10 mouse cellular contexts compared by ENCODE assay signal in the genomic region with DNA sequence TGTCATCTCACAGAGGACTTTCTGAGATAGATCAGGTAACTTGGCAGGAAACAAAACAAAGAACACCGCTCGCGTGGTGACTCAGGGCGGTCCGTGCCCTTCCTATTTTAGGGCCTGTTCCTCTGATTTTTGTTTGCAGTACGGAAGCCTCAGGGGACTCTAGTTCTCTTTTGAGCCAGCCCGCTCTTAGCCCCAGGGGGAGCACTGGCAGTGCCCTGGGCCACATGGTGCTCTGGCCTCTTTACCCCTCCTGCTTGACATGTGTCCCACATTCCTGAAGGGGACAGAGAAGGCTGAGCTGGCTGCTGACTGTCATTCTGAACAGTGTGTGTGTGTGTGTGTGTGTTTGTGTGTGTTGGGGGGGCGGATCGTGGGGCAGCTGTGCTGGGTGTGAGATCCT. TPM values are rescaled to one million over a fixed set of nuclear protein-coding genes. Genes with fewer than 3 reads are reported as not detected.
DNase-seq lines count a peak whose midpoint lies in the region; ATAC-seq and TF ChIP-seq lines count a peak whose summit lies in the region.
"Had no signal": no experiment of that assay in that cellular context is flagged by ENCODE, and none has a peak within 500 bp of the region (broad histone marks: within the 10 kb centered on the region; RNA-seq: fewer than 3 reads in every experiment).

No protein-coding gene starts in this region.

- TF ChIP-seq CTCF in CH12.LX (conservative IDR thresholded peaks at IDR 0.05 in 1 of 2, IDR thresholded peaks at IDR 0.05 in 1 of 2; ENCODE audit: low read depth in 2 of 2, low read length in 2 of 2), result peak in 1 of 2 experiments; percentile 21; a peak in 1 of 4 replicates

- no peaks in the 10 kb centered on the region for H3K9me3 ChIP-seq in kidney, embryonic 16.5 days (ENCODE audit: low read length)
- no peaks in the 10 kb centered on the region for H3K9me3 ChIP-seq in CH12.LX (replicated peaks; ENCODE audit: low read length)
- no peaks in the 10 kb centered on the region for H3K9me3 ChIP-seq in embryonic facial prominence, embryonic 11.5 days (replicated peaks; ENCODE audit: control insufficient read depth, low read length)

- TF ChIP-seq EP300 in CH12.LX (IDR thresholded peaks at IDR 0.05; ENCODE audit: low read length), result no peak; the same call in none of the 2 replicates

- no peak for DNase-seq in kidney, adult 18-20 months
- DNase-seq in CH12.LX (ENCODE audit: extremely low read depth), result peak; percentile 84
- DNase-seq in embryonic facial prominence, embryonic 11.5 days (ENCODE audit: low spot score), result no peak
- DNase-seq in left cerebral cortex, adult 18-20 months (ENCODE audit: low spot score in 2 of 2), result no peak
- no peak for DNase-seq in frontal cortex, postnatal 10 days (ENCODE audit: low spot score in 2 of 2)
- DNase-seq: adrenal gland, adult 8-10 months had no signal

- TF ChIP-seq RAD21 in CH12.LX (IDR thresholded peaks at IDR 0.05; ENCODE audit: low read depth, low read length), result peak; percentile 4

- no peaks in the 10 kb centered on the region for H3K36me3 ChIP-seq in kidney, embryonic 16.5 days (ENCODE audit: insufficient read depth, low read length)
- peaks cover 0 to 17% of the 10 kb centered on the region in 2 experiments for H3K36me3 ChIP-seq in CH12.LX (replicated peaks in 1 of 2; ENCODE audit: control insufficient read depth in 1 of 2, insufficient read depth in 1 of 2, low read length in 1 of 2)
- H3K36me3 ChIP-seq in embryonic facial prominence, embryonic 11.5 days (replicated peaks; ENCODE audit: control insufficient read depth, insufficient read depth, low read depth, low read length), result no peaks in the 10 kb centered on the region

- in situ Hi-C loops in CH12.LX (cut with MboI; ENCODE audit: low pct_ligation_motif_present, low pct_unique_long_range_greater_than_20kb, low sequenced_read_pairs), result loop anchor here (5.0 kb wide), 1 partner anchor 39 kb away; no protein-coding TSS in a partner anchor

- H3K27ac ChIP-seq in kidney, embryonic 16.5 days (ENCODE audit: low read length), result no peak overlapping the region
- H3K27ac ChIP-seq in CH12.LX (ENCODE audit: insufficient read depth, low read depth), result peak overlapping the region; percentile 88
- H3K27ac ChIP-seq in embryonic facial prominence, embryonic 11.5 days (replicated peaks; ENCODE audit: low read depth, low read length), result no peak overlapping the region

- no peak overlapping the region for H3K9ac ChIP-seq in kidney, embryonic 16.5 days (replicated peaks; ENCODE audit: low read length)
- H3K9ac ChIP-seq in CH12.LX (ENCODE audit: insufficient read depth, low read depth), result peak overlapping the region; percentile 24; the same call in 1 of the 2 replicates
- peak overlapping the region; percentile 18; the same call in 1 of the 2 replicates for H3K9ac ChIP-seq in embryonic facial prominence, embryonic 11.5 days (replicated peaks; ENCODE audit: low read length)

- 41% methylated on average over 9 of the region's 9 CpGs for WGBS in kidney, embryonic 16.5 days
- WGBS in embryonic facial prominence, embryonic 11.5 days, result 35% methylated on average over 9 of the region's 9 CpGs

- dilution Hi-C loops in CH12.LX (cut with MboI; ENCODE audit: extremely low pct_ligation_motif_present, extremely low pct_unique_long_range_greater_than_20kb, low sequenced_read_pairs), result no loop called here

- peaks cover 15% of the 10 kb centered on the region for H3K79me2 ChIP-seq in CH12.LX (replicated peaks; ENCODE audit: control insufficient read depth, extremely low read depth, insufficient read depth, poor library complexity, severe bottlenecking)

- no peak overlapping the region for H3K4me2 ChIP-seq in kidney, embryonic 16.5 days (replicated peaks; ENCODE audit: low read depth, low read length)
- peak overlapping the region; percentile 85 for H3K4me2 ChIP-seq in CH12.LX (ENCODE audit: insufficient read depth, low read depth, poor library complexity, severe bottlenecking)
- H3K4me2 ChIP-seq in embryonic facial prominence, embryonic 11.5 days (ENCODE audit: low read depth, low read length), result no peak overlapping the region

- H3K4me1 ChIP-seq in kidney, embryonic 16.5 days (ENCODE audit: insufficient read depth, low read length), result peaks cover 62% of the 10 kb centered on the region
- peaks cover 52 to 96% of the 10 kb centered on the region in 2 experiments for H3K4me1 ChIP-seq in CH12.LX (ENCODE audit: control insufficient read depth in 1 of 2, insufficient read depth in 2 of 2)
- peaks cover 7% of the 10 kb centered on the region; the same call in 1 of the 2 replicates for H3K4me1 ChIP-seq in embryonic facial prominence, embryonic 11.5 days (ENCODE audit: control insufficient read depth, insufficient read depth, low read length)

- ATAC-seq in kidney, embryonic 16.5 days (ENCODE audit: low FRiP score, low TSS enrichment), result peak; percentile 47; the same call in 1 of the 2 replicates
- ATAC-seq in embryonic facial prominence, embryonic 11.5 days (replicated peaks; ENCODE audit: insufficient number of reproducible peaks, low FRiP score, low TSS enrichment, low read depth), result 0 out of 2 replicates have a peak, but pooled peaks have one; percentile 19
- ATAC-seq in megakaryocyte, adult 5-6 weeks (ENCODE audit: poor library complexity, severe bottlenecking), result peak; percentile 50

- no peak for TF ChIP-seq POLR2A in CH12.LX (IDR thresholded peaks at IDR 0.05; ENCODE audit: low read depth, low read length)

- H3K4me3 ChIP-seq in kidney, embryonic 16.5 days (ENCODE audit: low read length), result no peak overlapping the region
- H3K4me3 ChIP-seq in CH12.LX (replicated peaks in 1 of 3; ENCODE audit: low read depth in 2 of 3, low read length in 2 of 3, poor library complexity in 1 of 3), result no peak overlapping the region
- H3K4me3 ChIP-seq in embryonic facial prominence, embryonic 11.5 days (ENCODE audit: low read depth, low read length), result no peak overlapping the region
- H3K4me3 ChIP-seq: erythroblast, embryonic 14.5 days; myocyte had no signal

- H3K27me3 ChIP-seq in kidney, embryonic 16.5 days (ENCODE audit: insufficient read depth, low read length), result no peaks in the 10 kb centered on the region
- no peaks in the 10 kb centered on the region for H3K27me3 ChIP-seq in CH12.LX (replicated peaks)
- H3K27me3 ChIP-seq in embryonic facial prominence, embryonic 11.5 days (ENCODE audit: control insufficient read depth, insufficient read depth, low read length), result no peaks in the 10 kb centered on the region

TF ChIP-seq in CH12.LX, 34 proteins besides CTCF, POLR2A, EP300 and RAD21 (continues in another document):
- no peak for TF ChIP-seq E2F4 (IDR thresholded peaks at IDR 0.05; ENCODE audit: insufficient replicate concordance, low read depth, low read length)
- TF ChIP-seq NELFE (IDR thresholded peaks at IDR 0.05; ENCODE audit: low read depth, low read length), result no peak; the same call in 1 of the 2 replicates
- TF ChIP-seq UBTF (IDR thresholded peaks at IDR 0.05; ENCODE audit: low read depth, low read length), result no peak
- TF ChIP-seq SMC3 (IDR thresholded peaks at IDR 0.05; ENCODE audit: low read depth, low read length), result peak; percentile 16; the same call in 1 of the 2 replicates
- TF ChIP-seq ZMIZ1 (IDR thresholded peaks at IDR 0.05; ENCODE audit: low read depth, low read length), result peak; percentile 30; the same call in 1 of the 2 replicates
- TF ChIP-seq JUN (IDR thresholded peaks at IDR 0.05; ENCODE audit: insufficient read depth, low read depth, low read length), result peak; percentile 46; the same call in 1 of the 2 replicates
- TF ChIP-seq MYC (IDR thresholded peaks at IDR 0.05; ENCODE audit: low read depth, low read length), result peak; percentile 90
- TF ChIP-seq BHLHE40 (IDR thresholded peaks at IDR 0.05; ENCODE audit: low read depth, low read length), result peak; percentile 89
- peak; percentile 35; the same call in 1 of the 2 replicates for TF ChIP-seq MAFK (IDR thresholded peaks at IDR 0.05; ENCODE audit: insufficient replicate concordance, low read length)
- TF ChIP-seq JUND (conservative IDR thresholded peaks at IDR 0.05; ENCODE audit: low read depth, low read length), result no peak
- TF ChIP-seq IRF4 (IDR thresholded peaks at IDR 0.05; ENCODE audit: low read depth, low read length), result peak; percentile 92
- peak; percentile 88 for TF ChIP-seq MAX (IDR thresholded peaks at IDR 0.05; ENCODE audit: low read length)
- TF ChIP-seq USF1 (IDR thresholded peaks at IDR 0.05; ENCODE audit: low read depth, low read length), result peak; percentile 21
- TF ChIP-seq HCFC1 (IDR thresholded peaks at IDR 0.05; ENCODE audit: low read depth, low read length), result peak; percentile 32; the same call in 1 of the 2 replicates
- TF ChIP-seq ZC3H11A (IDR thresholded peaks at IDR 0.05; ENCODE audit: low read depth, low read length), result no peak
- TF ChIP-seq PAX5 (IDR thresholded peaks at IDR 0.05; ENCODE audit: low read length), result no peak
- TF ChIP-seq POLR2AphosphoS2 (IDR thresholded peaks at IDR 0.05; ENCODE audit: low read depth, low read length), result no peak
- TF ChIP-seq ELF1 (IDR thresholded peaks at IDR 0.05; ENCODE audit: low read depth, low read length), result peak; percentile 72
- peak; percentile 95 for TF ChIP-seq MEF2A (IDR thresholded peaks at IDR 0.05; ENCODE audit: borderline replicate concordance, low read depth, low read length)
- TF ChIP-seq CHD1 (IDR thresholded peaks at IDR 0.05; ENCODE audit: low read depth, low read length), result peak; percentile 27; the same call in 1 of the 2 replicates
- peak; percentile 93 for TF ChIP-seq MXI1 (IDR thresholded peaks at IDR 0.05; ENCODE audit: low read depth, low read length)
- peak; percentile 69; the same call in 1 of the 2 replicates for TF ChIP-seq TCF12 (IDR thresholded peaks at IDR 0.05; ENCODE audit: low read depth, low read length)
- TF ChIP-seq ZNF384 (IDR thresholded peaks at IDR 0.05; ENCODE audit: low read depth, low read length), result no peak
- TF ChIP-seq USF2 (conservative IDR thresholded peaks at IDR 0.05; ENCODE audit: low read depth, low read length), result no peak
- TF ChIP-seq TBP (conservative IDR thresholded peaks at IDR 0.05; ENCODE audit: low read depth, low read length), result no peak
- TF ChIP-seq ETS1 (conservative IDR thresholded peaks at IDR 0.05; ENCODE audit: low read depth, low read length), result peak; percentile 86
- peak; percentile 84; the same call in 1 of the 2 replicates for TF ChIP-seq SIN3A (IDR thresholded peaks at IDR 0.05; ENCODE audit: low read length)

RNA-seq across cellular contexts. Expression of a gene that starts 46.8 kb away (rescaled TPM):
- 20.4 and 21.0 TPM in 2 replicates for polyA plus RNA-seq in kidney, embryonic 16.5 days (2015; fragmentation: Nextera tagmentation; extraction: Ambion mirVana)
- total RNA-seq in CH12.LX (2012; rRNA removed), result 12.0 and 16.5 TPM in 2 replicates
- total RNA-seq in CH12.LX (2014; rRNA removed), result 4.3 and 5.2 TPM in 2 replicates
- 36.3 and 39.0 TPM in 2 replicates for polyA plus RNA-seq in CH12.LX (2012; ENCODE audit: insufficient read length, low read depth)
- 16.1 and 20.4 TPM in 2 replicates for polyA plus RNA-seq in embryonic facial prominence, embryonic 11.5 days (2014; fragmentation: Nextera tagmentation; extraction: Ambion mirVana)
- total RNA-seq in megakaryocyte, adult 5-6 weeks (2015), result 58.4 and 60.3 TPM in 2 replicates
- 22.7 and 26.5 TPM in 2 replicates for total RNA-seq in megakaryocyte, adult 5-6 weeks (2017)
- 100 to 1,000 TPM; 299 to 317 TPM for total RNA-seq in left cerebral cortex, adult 18-20 months (2021)

Comparison
In these comparisons a context has a peak if more than half of its experiments do, and no peak if none do; other contexts are left out.
1. RNA of a gene that starts 46.8 kb away (total RNA-seq): 299 to 317 TPM in left cerebral cortex, adult 18-20 months; 22.7 to 60.3 TPM in megakaryocyte, adult 5-6 weeks and 4.3 to 16.5 TPM in CH12.LX; every median in the first group is over 4 times any median in the second.
2. Peak in every context shown above with its lines, with median percentiles within 50 percentile points of each other: ATAC-seq.